In the genomic region with DNA sequence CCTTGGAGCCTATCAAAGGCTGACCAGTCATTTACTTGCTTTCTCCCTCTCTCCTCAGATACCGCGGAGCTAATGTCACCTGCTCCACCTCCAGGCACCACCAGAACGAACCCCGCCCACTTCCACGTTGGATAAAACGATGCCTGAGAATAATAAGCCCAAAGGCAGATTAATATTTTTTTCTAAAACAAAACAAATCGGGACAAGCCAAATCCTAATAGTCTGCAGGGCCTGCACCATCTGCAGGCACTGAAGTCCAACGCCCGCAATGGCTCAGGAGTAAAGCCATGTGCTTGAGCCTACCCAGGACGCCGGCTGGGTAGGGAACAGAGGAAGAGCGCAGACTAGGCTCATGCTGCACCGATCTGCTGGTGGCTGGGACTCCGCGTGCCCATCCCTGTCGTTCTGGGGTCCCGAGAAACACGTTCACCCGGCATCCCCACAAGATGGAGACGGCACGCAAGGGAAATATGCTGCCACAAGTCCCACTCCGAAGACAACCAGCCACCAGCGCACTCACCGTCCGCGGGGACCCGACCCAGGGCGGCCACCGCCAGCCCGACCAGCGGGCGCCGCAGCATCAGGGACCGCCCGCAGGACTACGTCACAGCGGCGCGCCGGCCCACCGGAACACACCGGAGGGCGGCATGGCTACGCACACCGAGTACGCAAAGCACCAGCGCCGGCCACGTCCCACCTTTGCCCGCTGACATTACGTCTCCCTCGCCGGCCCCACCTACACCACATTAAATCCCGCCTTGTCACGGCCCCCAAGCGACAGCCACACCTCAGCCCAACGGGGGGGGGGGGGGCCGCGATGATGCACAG, we compare ENCODE assay signal across 8 mouse cellular contexts. TPM values are rescaled to one million over a fixed set of nuclear protein-coding genes. Genes with fewer than 3 reads are reported as not detected.
DNase-seq lines count a peak whose midpoint lies in the region; ATAC-seq and TF ChIP-seq lines count a peak whose summit lies in the region.

No protein-coding gene starts in this region.

- no peaks in the 10 kb centered on the region for H3K9me3 ChIP-seq in embryonic facial prominence, embryonic 12.5 days
- H3K9me3 ChIP-seq in limb, embryonic 12.5 days: no peaks in the 10 kb centered on the region
- no peaks in the 10 kb centered on the region for H3K9me3 ChIP-seq in midbrain, embryonic 14.5 days (ENCODE audit: control insufficient read depth, low read length)

- ATAC-seq in embryonic facial prominence, embryonic 12.5 days (ENCODE audit: insufficient number of reproducible peaks, insufficient read depth, low FRiP score, low TSS enrichment): peak; percentile 85
- ATAC-seq in limb, embryonic 12.5 days (ENCODE audit: insufficient number of reproducible peaks, insufficient read depth, low FRiP score, low TSS enrichment, low read depth): peak; percentile 94
- peak; percentile 95 for ATAC-seq in midbrain, embryonic 14.5 days (ENCODE audit: low FRiP score, low TSS enrichment)

- peak overlapping the region; percentile 89 for H3K27ac ChIP-seq in embryonic facial prominence, embryonic 12.5 days
- peak overlapping the region; percentile 82 for H3K27ac ChIP-seq in kidney, adult 2 months (ENCODE audit: insufficient read depth, low read depth, low read length)
- peak overlapping the region; percentile 93 for H3K27ac ChIP-seq in limb, embryonic 12.5 days
- peak overlapping the region; percentile 91 for H3K27ac ChIP-seq in midbrain, embryonic 14.5 days (replicated peaks; ENCODE audit: low read depth, low read length)

- peak overlapping the region; percentile 64 for H3K4me3 ChIP-seq in embryonic facial prominence, embryonic 12.5 days
- peak overlapping the region; percentile 76 for H3K4me3 ChIP-seq in kidney, adult 2 months (ENCODE audit: insufficient read depth, low read depth, low read length)
- H3K4me3 ChIP-seq in limb, embryonic 12.5 days (replicated peaks): peak overlapping the region; percentile 62
- peak overlapping the region; percentile 63 for H3K4me3 ChIP-seq in midbrain, embryonic 14.5 days (replicated peaks; ENCODE audit: low read depth, low read length)

- peak overlapping the region; percentile 64 for H3K9ac ChIP-seq in embryonic facial prominence, embryonic 12.5 days
- peak overlapping the region; percentile 72 for H3K9ac ChIP-seq in limb, embryonic 12.5 days (replicated peaks)
- H3K9ac ChIP-seq in midbrain, embryonic 14.5 days (replicated peaks; ENCODE audit: low read length): peak overlapping the region; percentile 74

- no peak for TF ChIP-seq CTCF in kidney, adult 2 months (conservative IDR thresholded peaks at IDR 0.05; ENCODE audit: insufficient read depth, insufficient read length, low read depth, low read length)

- WGBS in embryonic facial prominence, embryonic 12.5 days: under 1% methylated on average over 57 of the region's 59 CpGs
- WGBS in kidney, adult 2 months: under 1% methylated on average over 59 of the region's 59 CpGs
- under 1% methylated on average over 59 of the region's 59 CpGs for WGBS in limb, embryonic 12.5 days
- WGBS in midbrain, embryonic 14.5 days: under 1% methylated on average over 59 of the region's 59 CpGs

- peak; percentile 84 for DNase-seq in 3T3-L1 (ENCODE audit: low read depth, low spot score)
- peak; percentile 94 to 95 for DNase-seq in adrenal gland, postnatal 36 days
- peak; percentile 91 to 95 for DNase-seq in heart, adult 18-20 months
- peak; percentile 96 for DNase-seq in kidney, adult 2 months
- DNase-seq in midbrain, embryonic 14.5 days: peak; percentile 94
- peak; percentile 76 for DNase-seq in spleen, adult 12 weeks (ENCODE audit: low spot score)

- TF ChIP-seq POLR2A in kidney, adult 2 months (IDR thresholded peaks at IDR 0.05; ENCODE audit: low read depth, low read length): peak; percentile 60

- H3K4me1 ChIP-seq in embryonic facial prominence, embryonic 12.5 days: peaks cover 6% of the 10 kb centered on the region
- H3K4me1 ChIP-seq in kidney, adult 2 months (ENCODE audit: control insufficient read depth, insufficient read depth, low read length): no peaks in the 10 kb centered on the region; the same call in 1 of the 2 replicates
- peaks cover 9% of the 10 kb centered on the region; the same call in 1 of the 2 replicates for H3K4me1 ChIP-seq in limb, embryonic 12.5 days (replicated peaks)
- H3K4me1 ChIP-seq in midbrain, embryonic 14.5 days (ENCODE audit: control insufficient read depth, insufficient read depth, low read length): peaks cover 14% of the 10 kb centered on the region; the same call in 1 of the 2 replicates

- H3K4me2 ChIP-seq in embryonic facial prominence, embryonic 12.5 days (replicated peaks): peak overlapping the region; percentile 54
- H3K4me2 ChIP-seq in limb, embryonic 12.5 days: peak overlapping the region; percentile 74
- peak overlapping the region; percentile 77 for H3K4me2 ChIP-seq in midbrain, embryonic 14.5 days (ENCODE audit: low read length)

- H3K36me3 ChIP-seq in embryonic facial prominence, embryonic 12.5 days: no peaks in the 10 kb centered on the region
- H3K36me3 ChIP-seq in kidney, adult 2 months (ENCODE audit: control insufficient read depth, insufficient read depth, low read length): no peaks in the 10 kb centered on the region
- H3K36me3 ChIP-seq in limb, embryonic 12.5 days: peaks cover 5% of the 10 kb centered on the region; the same call in 1 of the 2 replicates
- H3K36me3 ChIP-seq in midbrain, embryonic 14.5 days (ENCODE audit: control insufficient read depth, insufficient read depth, low read length): peaks cover 5% of the 10 kb centered on the region

- H3K27me3 ChIP-seq in embryonic facial prominence, embryonic 12.5 days: no peaks in the 10 kb centered on the region
- H3K27me3 ChIP-seq in kidney, adult 2 months (replicated peaks; ENCODE audit: control insufficient read depth, insufficient read depth, low read length): no peaks in the 10 kb centered on the region
- no peaks in the 10 kb centered on the region for H3K27me3 ChIP-seq in limb, embryonic 12.5 days
- no peaks in the 10 kb centered on the region for H3K27me3 ChIP-seq in midbrain, embryonic 14.5 days (ENCODE audit: control insufficient read depth, insufficient read depth, low read length)

RNA-seq across cellular contexts. Expression of a gene that starts 0.6 kb away (rescaled TPM):
- 10 to 100 TPM; 62.2 to 68.3 TPM for total RNA-seq in adrenal gland, postnatal 36 days (2021)
- polyA plus RNA-seq in embryonic facial prominence, embryonic 12.5 days (2016; fragmentation: Nextera tagmentation; extraction: Ambion mirVana): 124 and 125 TPM in 2 replicates
- 100 to 1,000 TPM; 108 to 133 TPM for total RNA-seq in heart, adult 18-20 months (2021)
- polyA plus RNA-seq in kidney, adult 2 months (2012; rRNA removed): 137 and 144 TPM in 2 replicates
- 121 and 130 TPM in 2 replicates for polyA plus RNA-seq in limb, embryonic 12.5 days (2016; fragmentation: Nextera tagmentation; extraction: Ambion mirVana)
- 205 and 261 TPM in 2 replicates for polyA plus RNA-seq in midbrain, embryonic 14.5 days (2014; fragmentation: Nextera tagmentation; extraction: Ambion mirVana)

RNA-seq across cellular contexts. Expression of a gene that starts 8.4 kb away (rescaled TPM):
- under 1 TPM; 0.40 TPM for total RNA-seq in adrenal gland, postnatal 36 days (2021)
- polyA plus RNA-seq in embryonic facial prominence, embryonic 12.5 days (2016; fragmentation: Nextera tagmentation; extraction: Ambion mirVana): 0.50 and 1.00 TPM in 2 replicates
- total RNA-seq in heart, adult 18-20 months (2021): under 1 TPM; 0.54 to 0.77 TPM
- polyA plus RNA-seq in kidney, adult 2 months (2012; rRNA removed): 1.4 and 1.8 TPM in 2 replicates
- polyA plus RNA-seq in limb, embryonic 12.5 days (2016; fragmentation: Nextera tagmentation; extraction: Ambion mirVana): 0.65 and 1.2 TPM in 2 replicates
- 0.18 TPM in 1 of 2 replicates, not detected in the other for polyA plus RNA-seq in midbrain, embryonic 14.5 days (2014; fragmentation: Nextera tagmentation; extraction: Ambion mirVana)

RNA-seq across cellular contexts. Expression of a gene that starts 10.8 kb away (rescaled TPM):
- 10 to 100 TPM; 46.1 to 60.7 TPM for total RNA-seq in adrenal gland, postnatal 36 days (2021)
- 90.9 and 98.5 TPM in 2 replicates for polyA plus RNA-seq in embryonic facial prominence, embryonic 12.5 days (2016; fragmentation: Nextera tagmentation; extraction: Ambion mirVana)
- 100 to 1,000 TPM; 122 to 133 TPM for total RNA-seq in heart, adult 18-20 months (2021)
- polyA plus RNA-seq in kidney, adult 2 months (2012; rRNA removed): 56.3 and 58.2 TPM in 2 replicates
- polyA plus RNA-seq in limb, embryonic 12.5 days (2016; fragmentation: Nextera tagmentation; extraction: Ambion mirVana): 93.9 and 94.7 TPM in 2 replicates
- polyA plus RNA-seq in midbrain, embryonic 14.5 days (2014; fragmentation: Nextera tagmentation; extraction: Ambion mirVana): 87.7 and 108 TPM in 2 replicates

RNA-seq across cellular contexts. Expression of a gene that starts 16.7 kb away (rescaled TPM):
- 10 to 100 TPM; 25.2 to 29.2 TPM for total RNA-seq in adrenal gland, postnatal 36 days (2021)
- 36.2 and 40.5 TPM in 2 replicates for polyA plus RNA-seq in embryonic facial prominence, embryonic 12.5 days (2016; fragmentation: Nextera tagmentation; extraction: Ambion mirVana)
- 10 to 100 TPM in 1 of 2 experiments, 1 to 10 TPM in 1; 9.9 to 11.8 TPM for total RNA-seq in heart, adult 18-20 months (2021)
- 19.8 and 22.1 TPM in 2 replicates for polyA plus RNA-seq in kidney, adult 2 months (2012; rRNA removed)
- 34.8 and 36.9 TPM in 2 replicates for polyA plus RNA-seq in limb, embryonic 12.5 days (2016; fragmentation: Nextera tagmentation; extraction: Ambion mirVana)
- 23.7 and 26.7 TPM in 2 replicates for polyA plus RNA-seq in midbrain, embryonic 14.5 days (2014; fragmentation: Nextera tagmentation; extraction: Ambion mirVana)

RNA-seq across cellular contexts. Expression of a gene that starts 27.9 kb away (rescaled TPM):
- total RNA-seq in adrenal gland, postnatal 36 days (2021): 10 to 100 TPM; 18.5 to 22.2 TPM
- polyA plus RNA-seq in embryonic facial prominence, embryonic 12.5 days (2016; fragmentation: Nextera tagmentation; extraction: Ambion mirVana): 3.8 TPM in 2 replicates
- total RNA-seq in heart, adult 18-20 months (2021): 10 to 100 TPM; 17.6 to 19.6 TPM
- polyA plus RNA-seq in kidney, adult 2 months (2012; rRNA removed): 8.3 and 8.8 TPM in 2 replicates
- 4.5 and 5.0 TPM in 2 replicates for polyA plus RNA-seq in limb, embryonic 12.5 days (2016; fragmentation: Nextera tagmentation; extraction: Ambion mirVana)
- polyA plus RNA-seq in midbrain, embryonic 14.5 days (2014; fragmentation: Nextera tagmentation; extraction: Ambion mirVana): 3.1 and 6.3 TPM in 2 replicates

Comparison
In these comparisons a context has a peak if more than half of its experiments do, and no peak if none do; other contexts are left out.
1. Peak in every context shown above with its lines: DNase-seq, ATAC-seq, H3K4me3 ChIP-seq and H3K27ac ChIP-seq.